Mouse (Mus musculus) MEL (cell line): ENCODE measurements around the gene Mpg. TPM values are rescaled to one million over a fixed set of nuclear protein-coding genes. Genes with fewer than 3 reads are reported as not detected.

Experiments
- DNase-seq: peaks from one replicate; pipeline ENCODE4 v3.0.0; 2011; ENCODE audit warnings: low read depth, low spot score
- H3K27ac ChIP-seq: 2 replicates; pipeline ENCODE4 v1.5.1; 2012; ENCODE audit warnings: low read depth, mild to moderate bottlenecking, control low read depth, low read length, moderate library complexity; ENCODE audit not compliant: control insufficient read depth
- H3K27me3 ChIP-seq, 2 experiments: fragments of 150-350 bp in 1 of 2; sonication (generic) in 1 of 2; 2 replicates each; pipeline ENCODE4 v1.6.1; 2012; ENCODE audit warnings: low read length in 2 of 2, mild to moderate bottlenecking in 2 of 2, improper control_type of control experiment in 1 of 2, moderate library complexity in 1 of 2; ENCODE audit not compliant: insufficient read depth in 2 of 2, control insufficient read depth in 1 of 2
- H3K36me3 ChIP-seq, 2 experiments: 2 replicates each; pipeline ENCODE4 v1.6.1; 2012 to 2014; ENCODE audit warnings: low read length in 2 of 2, improper control_type of control experiment in 1 of 2, inconsistent platforms in 1 of 2, mild to moderate bottlenecking in 1 of 2; ENCODE audit not compliant: insufficient read depth in 2 of 2, control insufficient read depth in 1 of 2
- H3K4me1 ChIP-seq, 2 experiments: fragments of 150-350 bp in 1 of 2; sonication (generic) in 1 of 2; 2 replicates each; pipeline ENCODE4 v1.6.1; 2012; ENCODE audit warnings: low read length in 2 of 2, improper control_type of control experiment in 1 of 2, mild to moderate bottlenecking in 1 of 2; ENCODE audit not compliant: insufficient read depth in 2 of 2, control insufficient read depth in 1 of 2
- H3K4me3 ChIP-seq, 2 experiments: fragments of 150-350 bp in 1 of 2; sonication (generic) in 1 of 2; 2 replicates each; pipeline ENCODE4 v1.5.1; 2012; ENCODE audit warnings: low read depth in 2 of 2, low read length in 2 of 2, mild to moderate bottlenecking in 2 of 2, moderate library complexity in 2 of 2, control low read depth in 1 of 2, improper control_type of control experiment in 1 of 2; ENCODE audit not compliant: control insufficient read depth in 1 of 2, insufficient read depth in 1 of 2
- H3K79me2 ChIP-seq: 2 replicates; pipeline ENCODE4 v1.6.1; 2012; ENCODE audit warnings: mild to moderate bottlenecking, low read length, moderate library complexity; ENCODE audit not compliant: control insufficient read depth, poor library complexity, insufficient read depth
- H3K9ac ChIP-seq: 2 replicates; pipeline ENCODE4 v1.6.1; 2012; ENCODE audit warnings: low read depth, mild to moderate bottlenecking, control low read depth, low read length, moderate library complexity; ENCODE audit not compliant: control insufficient read depth, poor library complexity, severe bottlenecking
- H3K9me3 ChIP-seq: fragments of 150-350 bp; sonication (generic); replicated peaks from 2 replicates; pipeline ENCODE4 v1.6.1; 2012; ENCODE audit warnings: mild to moderate bottlenecking, low read length, improper control_type of control experiment, moderate library complexity; ENCODE audit not compliant: insufficient read depth
- ETS1 ChIP-seq: IDR thresholded peaks from 2 replicates; pipeline ENCODE4 v1.6.1; 2012; ENCODE audit warnings: low read depth, mild to moderate bottlenecking, inconsistent platforms, low read length, improper control_type of control experiment, moderate library complexity
- GABPA ChIP-seq: IDR thresholded peaks from 2 replicates; pipeline ENCODE4 v1.6.1; 2012; ENCODE audit warnings: low read depth, mild to moderate bottlenecking, inconsistent platforms, low read length, improper control_type of control experiment, moderate library complexity
- GATA1 ChIP-seq: IDR thresholded peaks from 2 replicates; pipeline ENCODE4 v1.6.1; 2011; ENCODE audit warnings: low read depth, low read length, improper control_type of control experiment
- HCFC1 ChIP-seq: IDR thresholded peaks from 2 replicates; pipeline ENCODE4 v1.6.1; 2012; ENCODE audit warnings: low read depth, mild to moderate bottlenecking, inconsistent platforms, low read length, improper control_type of control experiment, moderate library complexity
- KAT2A ChIP-seq: conservative IDR thresholded peaks from 2 replicates; pipeline ENCODE4 v1.6.1; 2012; ENCODE audit warnings: low read depth, low read length, improper control_type of control experiment, inconsistent platforms
- MEF2A ChIP-seq: IDR thresholded peaks from 2 replicates; pipeline ENCODE4 v1.6.1; 2014; ENCODE audit warnings: low read depth, mild to moderate bottlenecking, inconsistent platforms, low read length, improper control_type of control experiment; ENCODE audit not compliant: poor library complexity, insufficient replicate concordance, severe bottlenecking; ENCODE audit errors: extremely low read depth
- MXI1 ChIP-seq: IDR thresholded peaks from 2 replicates; pipeline ENCODE4 v1.6.1; 2011; ENCODE audit warnings: mild to moderate bottlenecking, low read depth, low read length, improper control_type of control experiment
- MYC ChIP-seq: IDR thresholded peaks from 2 replicates; pipeline ENCODE4 v1.6.1; 2011; ENCODE audit warnings: low read depth, mild to moderate bottlenecking, low read length, improper control_type of control experiment, moderate library complexity
- POLR2A ChIP-seq, 2 experiments: IDR thresholded peaks; 2 replicates each; pipeline ENCODE4 v1.6.1; 2011 to 2012; ENCODE audit warnings: low read length in 2 of 2, mild to moderate bottlenecking in 2 of 2, control low read depth in 1 of 2, improper control_type of control experiment in 1 of 2, low read depth in 1 of 2, moderate library complexity in 1 of 2; ENCODE audit not compliant: control insufficient read depth in 1 of 2, insufficient read depth in 1 of 2, poor library complexity in 1 of 2
- RCOR1 ChIP-seq: IDR thresholded peaks from 2 replicates; pipeline ENCODE4 v1.6.1; 2012; ENCODE audit warnings: low read depth, mild to moderate bottlenecking, inconsistent platforms, low read length, improper control_type of control experiment
- SMC3 ChIP-seq: IDR thresholded peaks from 2 replicates; pipeline ENCODE4 v1.6.1; 2011; ENCODE audit warnings: low read depth, low read length, improper control_type of control experiment
- TBP ChIP-seq: IDR thresholded peaks from 2 replicates; pipeline ENCODE4 v1.8.0; 2011; ENCODE audit warnings: low read depth, low read length, improper control_type of control experiment
- TCF12 ChIP-seq: IDR thresholded peaks from 2 replicates; pipeline ENCODE4 v1.6.1; 2014; ENCODE audit warnings: low read depth, mild to moderate bottlenecking, inconsistent platforms, low read length, improper control_type of control experiment, moderate library complexity
- ZKSCAN1 ChIP-seq: IDR thresholded peaks from 2 replicates; pipeline ENCODE4 v1.6.1; 2012; ENCODE audit warnings: low read depth, mild to moderate bottlenecking, inconsistent platforms, low read length, improper control_type of control experiment, moderate library complexity
- polyA plus RNA-seq, 2 experiments: library from polyadenylated mRNA; stranded (reverse) in 1 of 2; unstranded in 1 of 2; fragments of >175 nt in 1 of 2; fragments of >200 nt in 1 of 2; gene quantifications; 2 replicates each; pipeline versions ENCODE4 v1.2.1 to v1.2.4; 2012; ENCODE audit warnings: low replicate concordance in 2 of 2, low read depth in 1 of 2; ENCODE audit not compliant: insufficient read length in 2 of 2, insufficient read depth in 1 of 2, missing spikeins in 1 of 2
- total RNA-seq: library from RNA; depleted of rRNA; stranded (reverse); fragments of 300-350 nt; gene quantifications from 2 replicates; pipeline ENCODE4 v1.2.3, GENCODE M21; 2012

Gene Mpg
- total and polyA plus RNA-seq, 3 experiments: 42.0 to 43.2 TPM; not detected in 1

GRCm38 (mm10) chr11:32193156-32193555 is 33.1 kb upstream of the Mpg start:
- Histone ChIP-seq H3K9me3 (no peaks in the 10 kb centered on the region), H3K27ac (no peak overlapping the region), H3K27me3 (no peaks in the 10 kb centered on the region), H3K36me3 (peaks cover 2 to 24% of the 10 kb centered on the region in 2 experiments; a peak in 3 of 4 replicates), H3K4me1 (peaks cover 21 to 27% of the 10 kb centered on the region in 2 experiments), H3K4me3 (no peak overlapping the region), H3K9ac (no peak overlapping the region), H3K79me2 (peaks cover 14% of the 10 kb centered on the region)
- no peak for TF ChIP-seq GATA1
- no peak for TF ChIP-seq HCFC1
- TF ChIP-seq GABPA: no peak
- TF ChIP-seq POLR2A (IDR thresholded peaks at IDR 0.05; ENCODE audit: control insufficient read depth in 1 of 2, insufficient read depth in 1 of 2, low read depth in 1 of 2, low read length in 2 of 2, poor library complexity in 1 of 2): no peak
- no peak for TF ChIP-seq TCF12
- TF ChIP-seq ETS1: no peak
- DNase-seq: no peak

- H3K27me3 ChIP-seq: no peaks in the 10 kb centered on the region
- TF ChIP-seq POLR2A (IDR thresholded peaks at IDR 0.05; ENCODE audit: control insufficient read depth in 1 of 2, insufficient read depth in 1 of 2, low read depth in 1 of 2, low read length in 2 of 2, poor library complexity in 1 of 2): no peak
- no peak for TF ChIP-seq RCOR1
- TF ChIP-seq MEF2A: no peak
- TF ChIP-seq TBP: no peak
- TF ChIP-seq KAT2A: no peak
- no peak for TF ChIP-seq MYC
- TF ChIP-seq SMC3: no peak
- peaks cover 16% of the 10 kb centered on the region for H3K79me2 ChIP-seq
- DNase-seq: no peak
- no peaks in the 10 kb centered on the region for H3K9me3 ChIP-seq
- no peak overlapping the region for H3K27ac ChIP-seq
- H3K36me3 ChIP-seq: peaks cover 2 to 26% of the 10 kb centered on the region in 2 experiments; a peak in 3 of 4 replicates
- H3K4me3 ChIP-seq: no peak overlapping the region
- no peak overlapping the region for H3K9ac ChIP-seq
- H3K4me1 ChIP-seq: peaks cover 25 to 33% of the 10 kb centered on the region in 2 experiments
These were observed 32.2 kb upstream of the Mpg start for GRCm38 (mm10) chr11:32194086-32194485.

- no peak overlapping the region for H3K4me3 ChIP-seq
- peaks cover 20% of the 10 kb centered on the region for H3K79me2 ChIP-seq
- H3K27ac ChIP-seq: no peak overlapping the region
- no peaks in the 10 kb centered on the region for H3K9me3 ChIP-seq
- H3K36me3 ChIP-seq: peaks cover 2 to 26% of the 10 kb centered on the region in 2 experiments; a peak in 3 of 4 replicates
- no peak overlapping the region for H3K9ac ChIP-seq
- no peaks in the 10 kb centered on the region for H3K27me3 ChIP-seq
- DNase-seq: no peak
- peak; percentile 85 for TF ChIP-seq ZKSCAN1
- no peak for TF ChIP-seq MXI1
- peaks cover 25 to 33% of the 10 kb centered on the region in 2 experiments for H3K4me1 ChIP-seq
These were observed 31.7 kb upstream of the Mpg start for GRCm38 (mm10) chr11:32194626-32195025.
